ENCODE assay signal across 12 mouse cellular contexts in the genomic region with DNA sequence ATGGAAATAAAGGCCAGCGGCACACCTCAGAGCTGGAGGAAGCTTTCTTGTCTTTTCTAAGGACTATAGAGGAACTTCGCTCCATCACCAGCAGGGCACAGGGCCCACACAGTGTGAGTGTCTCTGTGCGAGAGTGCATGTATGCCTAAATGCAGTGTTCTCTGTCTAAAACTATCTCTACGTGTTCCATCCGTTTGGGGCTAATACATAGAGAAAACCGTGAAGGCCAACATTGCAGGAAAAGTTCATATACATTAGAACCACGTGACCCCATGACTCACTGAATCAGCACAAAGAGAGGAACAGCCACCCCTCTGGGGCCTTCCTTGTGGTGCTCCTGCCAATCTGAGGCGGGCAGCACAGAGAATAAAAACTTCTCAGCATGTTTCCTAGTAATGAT.
A peak's percentile ranks its signal among the peaks of the same experiment; 100 is the strongest.
DNase-seq lines count a peak whose midpoint lies in the region; ATAC-seq lines count a peak whose summit lies in the region.
"Had no signal": no experiment of that assay in that cellular context is flagged by ENCODE, and none has a peak within 500 bp of the region (broad histone marks: within the 10 kb centered on the region; RNA-seq: fewer than 3 reads in every experiment).

No protein-coding gene starts in this region.

- no peaks in the 10 kb centered on the region for H3K36me3 ChIP-seq in embryonic facial prominence, embryonic 10.5 days (replicated peaks)
- H3K36me3 ChIP-seq in limb, embryonic 12.5 days, result no peaks in the 10 kb centered on the region
- H3K36me3 ChIP-seq in neural tube, embryonic 11.5 days (ENCODE audit: control insufficient read depth, insufficient read depth, low read length), result no peaks in the 10 kb centered on the region

- DNase-seq in NIH3T3 (ENCODE audit: low read depth), result peak; percentile 35
- no peak for DNase-seq in embryonic facial prominence, embryonic 10.5 days (ENCODE audit: low spot score)
- DNase-seq in neural tube, embryonic 11.5 days (ENCODE audit: low spot score), result peak; percentile 25
- DNase-seq in lung, adult 18-20 months, result no peak
- DNase-seq in kidney, postnatal 25 days, result no peak
- DNase-seq: adrenal gland, postnatal 36 days; cerebellum, adult 11 months; heart, postnatal 4 days; lung, postnatal 4 days had no signal

- H3K4me2 ChIP-seq in limb, embryonic 12.5 days, result no peak overlapping the region
- H3K4me2 ChIP-seq in neural tube, embryonic 11.5 days (ENCODE audit: low read depth), result no peak overlapping the region
- H3K4me2 ChIP-seq: liver, embryonic 11.5 days had no signal

- 74% methylated on average over 8 of the region's 8 CpGs for WGBS in embryonic facial prominence, embryonic 10.5 days
- 74% methylated on average over 8 of the region's 8 CpGs for WGBS in limb, embryonic 12.5 days
- WGBS in neural tube, embryonic 11.5 days, result 54% methylated on average over 8 of the region's 8 CpGs

- no peak overlapping the region for H3K9ac ChIP-seq in limb, embryonic 12.5 days (replicated peaks)
- no peak overlapping the region for H3K9ac ChIP-seq in neural tube, embryonic 11.5 days (ENCODE audit: low read length)

- H3K4me1 ChIP-seq in embryonic facial prominence, embryonic 10.5 days, result peaks cover 16% of the 10 kb centered on the region
- H3K4me1 ChIP-seq in limb, embryonic 12.5 days (replicated peaks), result peaks cover 13% of the 10 kb centered on the region
- H3K4me1 ChIP-seq in neural tube, embryonic 11.5 days (ENCODE audit: control insufficient read depth, insufficient read depth, low read length), result peaks cover 11% of the 10 kb centered on the region; the same call in 1 of the 2 replicates

- ATAC-seq in limb, embryonic 12.5 days (ENCODE audit: insufficient number of reproducible peaks, insufficient read depth, low FRiP score, low TSS enrichment, low read depth), result no peak
- peak; percentile 63 for ATAC-seq in neural tube, embryonic 11.5 days (ENCODE audit: insufficient read depth, low FRiP score, low TSS enrichment)
- no peak for ATAC-seq in megakaryocyte progenitor cell, adult 5-6 weeks (replicated peaks; ENCODE audit: poor library complexity)

- H3K27me3 ChIP-seq in embryonic facial prominence, embryonic 10.5 days (replicated peaks; ENCODE audit: low read depth, poor library complexity, severe bottlenecking), result no peaks in the 10 kb centered on the region
- no peaks in the 10 kb centered on the region; the same call in 1 of the 2 replicates for H3K27me3 ChIP-seq in limb, embryonic 12.5 days
- H3K27me3 ChIP-seq in neural tube, embryonic 11.5 days (ENCODE audit: control insufficient read depth, insufficient read depth, low read length), result no peaks in the 10 kb centered on the region

- H3K27ac ChIP-seq in embryonic facial prominence, embryonic 10.5 days (replicated peaks), result peak overlapping the region; percentile 40; the same call in 1 of the 2 replicates
- H3K27ac ChIP-seq in limb, embryonic 12.5 days, result 0 out of 2 replicates have a peak overlapping the region, but pooled peaks have one; percentile 20
- 0 out of 2 replicates have a peak overlapping the region, but pooled peaks have one; percentile 45 for H3K27ac ChIP-seq in neural tube, embryonic 11.5 days (ENCODE audit: low read depth, low read length)

- no peaks in the 10 kb centered on the region for H3K9me3 ChIP-seq in embryonic facial prominence, embryonic 10.5 days
- no peaks in the 10 kb centered on the region for H3K9me3 ChIP-seq in limb, embryonic 12.5 days
- no peaks in the 10 kb centered on the region for H3K9me3 ChIP-seq in neural tube, embryonic 11.5 days (ENCODE audit: control insufficient read depth, low read length)

- no peak overlapping the region for H3K4me3 ChIP-seq in embryonic facial prominence, embryonic 10.5 days
- H3K4me3 ChIP-seq in limb, embryonic 12.5 days (replicated peaks), result no peak overlapping the region
- no peak overlapping the region for H3K4me3 ChIP-seq in neural tube, embryonic 11.5 days (ENCODE audit: low read depth, low read length)

Comparison
In these comparisons a context has a peak if more than half of its experiments do, and no peak if none do; other contexts are left out.
1. DNase-seq: peak in NIH3T3 (single experiment) and neural tube, embryonic 11.5 days (single experiment); none in embryonic facial prominence, embryonic 10.5 days (single experiment), lung, adult 18-20 months (0 of 2) and kidney, postnatal 25 days (0 of 2).
2. Peak in every context shown above with its lines, with median percentiles within 50 percentile points of each other: H3K27ac ChIP-seq.